Mouse (Mus musculus) urinary bladder, postnatal 14 days (tissue): ENCODE data around the gene Slc16a8.

Source experiments
- DNase-seq: peaks from one replicate; pipeline ENCODE4 v3.0.0; 2021; ENCODE audit warnings: low spot score

The Slc16a8 gene

DNA sequence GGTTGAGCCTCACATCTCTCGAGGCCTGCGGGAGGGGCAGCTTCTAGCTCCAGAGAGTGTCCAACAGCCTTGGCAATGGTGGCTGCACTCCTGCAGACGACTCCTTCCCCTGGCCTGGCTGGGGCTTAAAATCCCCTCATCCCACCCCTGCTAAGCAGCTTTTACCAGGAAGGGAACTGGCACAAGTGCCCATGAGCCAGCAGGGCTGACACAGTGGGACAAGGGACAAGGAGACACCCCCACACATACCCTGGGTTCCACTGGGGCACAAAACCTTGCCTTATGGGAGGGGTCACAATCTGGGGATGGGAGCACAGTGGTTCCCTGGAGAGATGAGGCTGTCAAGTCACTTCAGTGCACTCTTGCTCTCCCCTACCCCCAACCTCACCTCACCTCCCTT, at the start of gene Slc16a8:
Slc16a8 (minus strand) TSS at position 101 of the 400 bp plus-strand sequence.
- DNase-seq = no peak

DNA sequence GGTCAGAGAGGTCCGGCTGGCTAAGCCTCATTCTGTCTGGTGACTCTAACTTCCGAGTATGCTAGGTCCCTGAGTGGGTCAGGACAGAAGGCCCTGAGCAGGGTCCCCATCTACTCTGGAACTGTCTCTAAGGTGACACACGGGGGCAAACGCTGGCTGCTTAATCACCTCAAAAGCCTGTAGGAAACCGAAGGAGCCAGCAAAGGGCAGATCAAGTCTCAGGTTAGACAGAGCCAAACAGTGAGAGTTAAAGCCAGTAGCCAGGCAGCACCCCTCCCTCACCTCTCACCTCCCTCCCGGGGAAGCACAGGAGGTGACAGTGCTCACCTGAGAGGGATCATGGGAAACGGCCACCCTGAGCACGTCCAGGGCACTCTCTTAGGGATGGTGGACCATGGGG, 49.2 kb upstream of the Slc16a8 start:
- no peak for DNase-seq

DNA sequence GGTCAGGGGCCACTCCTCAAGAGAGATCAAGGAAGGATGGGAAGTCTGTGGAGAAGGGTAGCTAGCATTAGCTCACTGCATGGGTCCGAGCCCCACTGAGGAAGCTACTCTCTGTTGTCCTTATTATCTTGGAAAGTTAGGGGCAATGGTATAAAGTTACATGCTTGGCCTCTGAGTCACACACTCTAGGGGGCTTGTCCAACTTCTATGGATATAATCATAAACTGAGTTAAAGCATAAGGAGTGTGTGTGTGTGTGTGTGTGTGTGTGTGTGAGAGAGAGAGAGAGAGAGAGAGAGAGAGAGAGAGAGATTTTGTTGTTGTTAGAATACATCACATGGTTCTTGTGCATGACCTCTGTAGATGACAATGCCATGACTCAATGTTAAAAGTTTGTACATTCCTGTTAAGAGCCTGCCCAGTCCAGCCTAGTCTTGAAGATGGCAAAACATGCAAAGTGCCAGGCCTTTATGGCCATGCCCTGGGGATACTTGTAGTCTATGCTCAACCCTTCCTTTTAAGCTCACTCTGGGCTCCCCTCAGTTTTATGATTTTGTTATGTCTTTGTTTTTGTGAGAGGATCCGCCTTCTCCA, 45.1 kb upstream of the Slc16a8 start:
- DNase-seq = peak; percentile 69

DNA sequence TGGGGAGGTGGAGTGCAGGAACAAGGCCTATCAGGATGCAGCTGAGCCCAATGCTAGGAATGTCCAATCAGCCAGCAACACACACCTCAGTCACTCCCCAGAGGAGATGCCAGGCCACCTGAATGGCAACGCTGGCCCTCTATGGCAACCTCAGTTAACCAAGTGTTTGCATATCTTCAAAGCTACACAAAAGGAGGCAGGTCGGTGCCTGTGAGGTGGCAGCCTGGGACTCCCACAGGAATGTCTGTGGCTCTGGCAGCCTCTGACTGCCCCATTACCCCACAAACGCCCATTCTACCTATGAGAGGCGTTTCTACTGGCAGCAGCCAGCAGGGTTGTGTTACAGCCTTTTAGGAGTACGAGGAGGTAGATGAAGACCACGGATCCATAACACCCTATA, 44.0 kb upstream of the Slc16a8 start:
- DNase-seq = peak; percentile 57

DNA sequence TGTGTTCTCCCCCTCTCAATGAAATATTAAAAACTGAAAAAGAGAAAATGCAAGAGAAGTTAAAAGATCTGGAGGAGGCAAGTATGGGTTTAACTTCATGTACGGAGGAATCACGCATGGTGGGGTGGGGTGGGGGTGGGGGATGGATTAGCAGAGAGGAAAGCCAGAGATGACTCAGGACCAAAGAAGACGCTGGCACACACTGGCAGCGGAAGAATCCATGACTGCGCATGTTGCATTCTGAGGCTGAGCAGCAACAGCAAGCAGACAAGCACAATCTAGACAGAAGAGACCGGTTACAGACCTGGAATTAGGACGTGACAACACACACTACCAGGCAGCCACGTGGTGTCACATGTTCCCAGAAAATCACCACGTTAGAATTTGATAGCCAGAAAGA, 38.2 kb upstream of the Slc16a8 start:
- DNase-seq = no peak

DNA sequence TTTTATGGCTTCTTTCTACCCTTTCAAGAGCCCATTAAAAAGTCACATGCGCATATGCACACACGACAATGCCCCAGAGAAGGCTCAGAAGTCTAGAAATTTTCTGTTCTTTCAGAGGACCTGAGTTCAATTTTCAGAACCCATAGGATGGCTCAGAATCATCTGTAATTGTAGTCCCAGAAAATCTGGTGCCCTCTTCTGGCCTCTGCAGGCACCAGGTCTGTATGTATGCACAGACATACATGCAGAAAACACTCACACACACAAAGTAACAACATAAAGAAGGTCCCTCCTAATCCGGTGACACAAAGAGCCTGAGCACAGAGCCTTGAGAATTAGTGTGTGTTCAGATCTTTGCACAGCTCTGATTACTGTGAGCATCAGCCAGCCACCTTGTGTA, 35.8 kb upstream of the Slc16a8 start:
- DNase-seq = no peak

DNA sequence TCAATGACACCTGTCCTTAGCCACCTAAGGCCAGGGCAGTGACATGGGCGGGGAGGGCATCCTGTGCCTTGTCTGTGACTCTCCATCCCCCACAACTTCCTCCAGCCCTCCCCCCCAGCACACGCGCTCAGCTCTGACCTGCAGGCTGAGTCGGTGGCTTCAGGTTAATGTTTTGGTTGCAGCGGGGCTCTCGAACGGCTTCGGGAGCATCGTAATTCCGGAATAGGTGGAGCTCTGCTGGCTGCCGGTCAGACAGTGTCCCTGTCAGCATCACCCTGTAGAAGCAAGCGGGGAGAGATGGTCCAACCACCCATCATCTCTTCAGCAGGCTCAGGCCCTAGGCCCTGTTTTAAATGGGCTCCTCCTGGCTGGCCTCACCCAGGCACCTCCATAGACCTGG, 34.9 kb upstream of the Slc16a8 start:
- no peak for DNase-seq

DNA sequence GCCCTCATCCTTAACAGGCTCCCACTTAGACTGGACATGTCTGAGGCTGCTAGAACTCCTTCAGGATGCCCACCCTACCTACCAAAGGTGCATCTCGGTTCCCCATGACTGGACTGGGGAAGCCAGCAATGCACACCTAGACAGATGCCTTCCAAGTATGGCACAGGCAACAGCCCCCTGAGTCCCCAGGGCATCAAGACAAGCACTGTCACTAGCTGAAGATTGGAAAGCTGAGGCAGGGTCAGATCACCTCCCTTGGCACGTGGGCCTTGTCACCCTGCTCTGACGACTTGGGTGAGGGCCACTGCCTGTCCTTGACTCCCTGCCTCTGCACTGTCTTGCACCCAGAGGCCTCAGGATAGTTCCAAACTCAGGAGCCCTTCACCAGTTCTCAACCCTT, 33.8 kb upstream of the Slc16a8 start:
- no peak for DNase-seq

DNA sequence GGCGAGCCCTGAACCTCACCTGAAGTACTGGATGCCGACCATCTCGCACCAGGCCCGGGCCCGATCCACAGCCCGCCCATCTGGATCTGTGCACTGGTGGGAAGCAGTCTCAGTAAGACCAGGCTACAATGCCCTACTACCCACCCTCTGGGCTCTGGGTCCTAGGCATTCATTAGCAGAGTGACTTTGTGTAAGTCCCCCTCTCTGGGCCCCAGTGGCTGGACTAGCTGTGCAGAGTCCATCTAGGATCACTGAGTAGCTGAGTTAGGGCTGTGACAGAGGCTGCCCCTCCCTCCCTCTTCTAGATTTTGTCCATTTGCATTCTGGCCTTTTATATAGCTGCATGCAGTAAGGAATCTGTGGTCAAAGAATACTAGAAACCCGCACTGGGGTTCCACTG, 32.5 kb upstream of the Slc16a8 start:
- no peak for DNase-seq

DNA sequence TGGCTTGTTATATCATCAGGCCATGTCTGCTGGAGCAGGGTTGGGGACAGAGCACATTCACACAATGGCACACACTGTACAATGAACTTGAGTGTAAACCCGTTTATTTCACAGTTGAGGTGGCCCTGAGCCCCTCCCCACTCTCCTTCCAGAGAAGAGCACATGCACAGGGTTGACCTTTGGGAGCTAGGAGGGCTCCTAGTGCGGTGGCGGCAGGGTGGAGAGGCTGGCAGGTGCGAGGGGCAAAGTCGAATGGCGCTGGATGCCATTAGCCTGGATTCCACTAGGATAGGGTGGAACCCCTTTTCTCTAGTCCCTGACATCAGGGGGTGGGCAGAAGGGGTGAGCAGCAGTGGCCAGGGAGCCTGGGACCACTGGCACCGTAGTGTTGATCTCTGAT, 31.6 kb upstream of the Slc16a8 start:
- no peak for DNase-seq

DNA sequence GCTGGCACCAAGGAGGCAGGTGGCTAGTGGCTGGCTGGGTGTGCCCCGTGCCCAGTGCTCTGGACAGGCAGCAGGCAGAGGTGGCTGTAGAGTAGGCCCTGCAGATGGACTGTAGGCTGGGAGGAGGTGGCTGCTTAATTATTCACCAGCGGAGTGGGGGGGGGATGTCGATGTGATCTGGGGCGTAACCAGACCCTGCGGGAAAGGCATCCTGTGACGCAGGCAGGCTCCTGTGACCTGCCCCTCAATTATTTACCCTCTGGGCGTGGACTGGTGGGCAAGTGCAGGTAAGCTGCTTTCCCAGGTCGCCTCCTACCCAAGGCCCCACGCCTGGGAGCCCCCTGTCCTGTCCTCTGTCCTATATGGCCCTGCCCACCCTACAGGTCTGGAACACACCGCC, 30.8 kb upstream of the Slc16a8 start, which contains the start of gene Baiap2l2:
Baiap2l2 (minus strand) TSS at position 139 of the 400 bp plus-strand sequence.
- no peak for DNase-seq

DNA sequence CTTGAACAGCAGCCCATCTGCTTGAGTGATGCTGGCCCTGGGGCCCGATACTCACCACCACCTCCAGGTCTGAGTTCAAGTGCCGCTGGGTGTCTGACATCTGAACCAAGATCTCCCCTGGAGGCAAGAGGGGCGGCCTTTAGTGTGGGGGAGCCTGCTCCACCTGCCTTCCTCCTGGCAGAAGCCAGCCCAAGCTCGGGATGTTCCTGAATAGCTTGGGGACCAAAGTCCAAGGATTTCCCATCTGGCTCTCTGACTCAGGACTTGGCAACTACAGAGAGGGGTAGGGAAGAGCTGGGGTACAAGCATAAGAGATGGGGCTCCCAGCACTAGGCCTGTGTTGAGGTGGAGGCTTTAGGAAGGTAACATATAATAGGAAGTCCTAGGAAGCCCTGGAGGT, 28.8 kb upstream of the Slc16a8 start:
- no peak for DNase-seq

DNA sequence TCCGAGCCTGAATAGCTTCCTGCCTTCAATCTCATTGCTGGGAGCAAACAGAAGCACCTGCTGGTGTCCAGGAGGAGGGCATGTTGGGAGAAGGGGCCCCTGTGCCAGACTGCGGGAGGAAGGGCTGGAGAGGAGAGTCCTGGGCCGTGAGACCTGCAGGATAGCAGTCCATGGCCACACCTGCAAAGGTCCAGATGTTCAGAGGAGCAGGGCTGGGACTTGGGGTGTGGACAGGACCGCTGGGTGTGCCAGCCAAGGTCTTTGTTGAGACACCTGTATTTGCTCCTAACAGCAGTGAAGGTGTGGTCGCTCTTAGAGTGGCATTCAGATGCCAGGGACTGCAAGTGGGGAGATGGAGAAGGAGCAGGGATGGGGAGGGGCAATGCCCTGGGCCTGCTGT, 27.9 kb upstream of the Slc16a8 start:
- no peak for DNase-seq

DNA sequence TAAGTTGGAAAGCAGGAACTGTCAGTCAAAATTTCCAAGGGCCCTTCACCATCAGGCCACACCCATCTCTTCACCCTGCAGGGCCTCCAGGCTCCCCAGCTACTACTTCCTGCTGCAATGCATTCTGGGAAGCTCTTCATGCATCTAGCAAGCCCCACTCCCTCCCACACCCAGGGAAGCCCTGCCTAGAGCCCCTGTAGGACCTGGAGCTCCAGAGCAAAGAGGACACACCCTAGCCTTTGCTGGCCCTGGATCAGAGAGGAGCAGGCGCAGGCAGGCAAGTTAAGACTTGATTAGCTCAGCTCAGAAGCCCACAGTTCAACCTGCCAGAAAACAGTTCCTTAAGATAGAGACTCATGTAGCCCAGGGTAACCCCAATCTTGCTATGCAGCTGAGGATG, 26.8 kb upstream of the Slc16a8 start:
- peak; percentile 61 for DNase-seq

DNA sequence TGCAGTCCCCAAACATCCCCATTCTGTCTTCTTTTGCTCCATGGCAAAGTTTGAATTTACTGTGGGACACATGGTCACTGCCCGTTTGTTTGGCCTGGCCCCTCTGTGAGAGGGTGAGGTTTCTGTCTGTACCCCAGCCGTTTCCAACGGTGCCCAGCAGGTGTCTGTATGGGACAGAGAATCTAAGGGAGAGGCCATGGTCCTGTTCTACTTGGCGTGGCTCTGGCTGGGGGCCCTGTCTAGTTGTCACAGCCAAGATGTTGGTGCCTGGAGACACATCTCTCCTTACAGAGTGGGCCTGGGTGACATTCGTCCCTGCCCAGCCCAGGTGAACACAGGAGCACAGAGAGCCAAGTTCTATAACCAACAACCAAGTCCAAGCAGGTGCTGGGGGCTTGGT, 26.3 kb upstream of the Slc16a8 start:
- no peak for DNase-seq

DNA sequence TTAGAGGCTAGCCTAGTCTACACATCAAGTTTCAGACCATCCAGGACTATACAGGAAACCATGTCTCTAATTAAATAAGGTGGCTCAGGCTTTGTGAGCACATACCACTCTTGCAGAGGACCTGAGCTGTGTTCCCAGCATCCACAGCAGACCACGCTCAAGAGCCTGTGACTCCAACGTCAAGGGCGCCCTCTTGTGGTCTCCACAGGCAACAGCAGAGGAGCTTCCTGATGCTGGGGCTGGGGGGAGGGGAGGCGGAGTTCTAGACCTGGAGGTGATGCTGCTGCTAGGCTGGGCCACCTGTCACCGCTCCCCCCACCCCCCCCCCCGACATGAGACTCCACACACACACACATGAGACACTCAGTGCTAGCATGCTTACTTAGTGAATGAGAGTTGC, 25.6 kb upstream of the Slc16a8 start:
- DNase-seq = no peak

DNA sequence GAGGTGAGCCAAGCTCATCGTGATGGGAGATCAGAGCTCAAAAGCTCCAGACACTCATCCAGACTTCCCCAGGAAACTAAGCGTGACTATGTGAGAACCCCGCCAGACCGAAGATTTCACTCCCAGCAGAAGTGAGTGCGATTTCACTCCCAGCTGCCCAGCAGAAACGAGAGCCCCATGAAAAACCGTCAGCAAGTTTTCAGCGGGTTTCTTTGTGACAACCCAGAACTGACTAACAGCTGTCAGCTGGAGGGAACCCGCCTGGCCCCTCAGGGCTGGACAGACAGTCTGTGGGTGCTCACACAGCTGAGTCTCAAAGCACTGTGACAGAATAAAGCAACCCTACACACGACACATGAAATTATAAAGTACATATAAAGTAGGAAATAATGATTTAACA, 23.2 kb upstream of the Slc16a8 start:
- no peak for DNase-seq

DNA sequence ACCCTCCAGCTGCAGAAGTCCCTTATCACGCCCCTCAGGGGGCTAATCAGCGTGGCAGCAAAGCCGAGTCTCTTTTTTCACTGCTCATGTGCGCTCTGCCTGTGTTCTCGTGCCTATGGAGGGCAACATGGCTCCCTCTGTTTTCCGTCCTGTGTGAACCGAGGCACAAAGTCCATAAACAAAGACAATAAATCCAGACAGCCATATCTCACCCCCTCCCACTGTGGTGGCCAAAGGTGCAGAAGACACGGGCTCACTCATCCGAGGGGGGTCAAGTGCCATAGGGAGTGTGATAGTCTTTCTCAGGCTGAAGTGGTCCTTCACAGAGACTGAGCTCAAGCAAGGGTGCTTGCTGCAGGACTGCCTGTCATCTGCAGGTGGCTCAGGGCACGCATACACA, 18.5 kb upstream of the Slc16a8 start:
- DNase-seq = no peak

DNA sequence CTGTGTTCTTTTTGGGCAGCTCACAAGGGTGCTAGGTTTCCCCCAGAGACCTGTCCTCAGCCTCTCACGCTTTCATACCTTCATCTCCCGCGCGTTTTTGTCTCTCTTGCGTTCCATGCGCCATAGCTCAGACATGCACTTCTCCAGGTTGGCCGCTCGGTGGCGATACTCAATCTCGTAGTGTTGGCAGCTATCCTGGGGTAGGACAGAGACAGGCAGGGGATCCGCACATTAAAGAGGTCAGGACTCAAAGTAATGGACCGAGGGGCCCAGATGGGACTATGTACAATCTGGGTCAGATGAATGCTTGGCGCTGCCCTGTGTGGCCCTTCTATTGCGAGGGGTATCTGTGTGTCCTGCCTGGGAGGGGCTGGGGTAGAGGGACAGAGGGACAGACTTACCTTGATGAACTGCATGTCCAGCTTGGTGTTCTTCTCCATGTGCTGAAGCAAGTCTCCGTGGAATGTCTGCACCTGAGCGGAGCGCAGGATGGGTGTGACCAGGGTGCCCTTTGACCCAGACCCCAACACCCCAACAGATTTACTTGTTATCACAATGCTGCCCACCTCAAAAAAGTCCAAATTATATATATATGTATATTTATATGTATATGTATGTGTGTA, 16.7 kb upstream of the Slc16a8 start:
- DNase-seq = peak; percentile 47

DNA sequence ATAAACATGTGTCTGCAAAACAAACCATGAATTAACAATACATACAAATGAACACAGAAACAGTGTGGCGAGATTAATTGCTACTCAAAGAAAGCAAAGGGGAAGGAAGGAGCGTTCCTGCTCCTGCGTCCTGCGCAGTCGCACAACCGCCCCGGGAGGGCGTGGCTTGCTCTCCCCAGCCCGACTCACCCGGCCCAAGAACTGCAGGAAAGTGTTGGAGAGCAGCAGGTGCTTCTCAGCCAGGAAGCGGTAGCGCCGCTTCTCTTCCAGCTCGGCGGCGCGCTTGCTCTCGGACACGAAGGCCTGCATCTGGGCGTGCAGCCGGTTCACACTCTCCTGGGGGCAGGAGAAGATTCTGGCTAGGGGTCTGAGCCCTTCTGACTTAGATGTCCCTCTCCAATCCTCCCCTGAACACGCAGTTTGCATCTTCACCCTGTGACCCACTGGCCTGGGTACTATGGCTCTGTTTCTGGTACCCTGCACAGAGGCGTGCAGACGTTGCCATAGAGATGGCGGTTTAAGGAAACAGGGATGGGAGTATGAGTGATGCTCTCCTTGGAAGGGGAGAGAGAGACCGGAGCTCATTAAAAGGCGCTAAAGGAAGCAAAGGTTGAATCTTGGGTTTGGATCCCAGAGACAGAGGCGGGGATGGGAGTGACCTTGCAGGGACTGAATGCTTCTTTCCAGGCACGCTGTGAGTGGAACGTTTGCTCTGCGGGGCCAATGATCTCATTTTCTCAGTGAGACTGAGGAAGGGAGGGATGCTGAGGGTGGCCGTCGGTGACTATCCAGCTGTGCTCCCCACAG, 16.0 kb upstream of the Slc16a8 start:
- DNase-seq = peak; percentile 84

DNA sequence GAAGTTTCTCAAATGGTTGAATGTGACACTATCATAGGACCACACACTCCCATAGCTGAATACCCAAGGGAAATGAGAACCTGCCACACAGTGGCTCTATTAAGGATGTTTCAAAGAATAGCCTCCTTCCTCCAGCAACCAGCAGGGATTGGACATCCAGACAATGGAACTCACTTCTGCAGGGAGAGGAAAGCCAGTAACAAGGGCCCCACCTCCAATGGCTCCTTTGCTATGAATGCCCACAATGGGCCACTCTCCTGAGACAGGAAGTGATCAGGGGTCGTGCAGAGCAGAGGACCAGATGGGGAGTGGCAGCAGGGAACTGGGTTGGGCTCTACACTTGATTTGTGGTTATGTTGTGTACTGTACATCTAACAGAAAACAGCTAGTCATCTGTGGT, 14.0 kb upstream of the Slc16a8 start:
- no peak for DNase-seq

DNA sequence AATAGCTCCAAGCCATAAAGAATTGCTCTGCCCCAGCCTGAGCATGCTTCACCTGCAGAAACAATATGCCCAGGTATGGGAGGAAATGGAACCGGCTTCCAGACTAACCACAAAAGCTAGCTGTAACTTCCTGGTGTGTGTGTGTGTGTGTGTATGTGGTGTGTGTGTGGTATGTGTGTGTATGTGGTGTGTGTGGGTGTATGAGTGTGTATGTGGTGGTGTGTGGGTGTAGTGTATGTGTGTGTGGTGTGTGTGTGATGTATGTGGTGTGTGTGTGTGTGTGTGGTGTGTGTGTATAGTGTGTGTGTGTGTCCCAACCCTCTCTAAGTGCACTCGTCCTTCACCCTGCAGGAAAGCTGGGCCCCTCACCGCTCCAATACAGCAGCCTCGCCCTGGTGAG, 10.8 kb upstream of the Slc16a8 start:
- DNase-seq = no peak

DNA sequence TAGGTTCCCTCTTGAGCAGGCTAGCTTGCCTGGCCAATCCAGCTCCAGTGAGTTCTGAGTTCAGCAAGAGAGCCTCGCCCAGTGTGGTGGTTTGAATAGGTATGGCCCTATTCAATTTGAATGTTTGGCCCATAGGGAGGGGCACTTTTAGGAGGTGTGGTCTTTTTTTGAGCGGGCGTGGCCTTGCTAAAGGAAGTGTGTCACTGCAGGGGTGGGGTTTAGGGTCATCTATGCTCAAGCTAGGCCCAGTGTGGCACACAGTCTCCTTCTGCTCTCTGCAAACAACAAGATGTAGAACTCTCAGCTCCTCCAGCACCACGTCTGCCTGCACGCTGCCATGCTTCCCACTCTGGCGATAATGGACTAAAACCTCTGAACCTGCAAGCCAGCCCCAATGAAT, 9.2 kb upstream of the Slc16a8 start:
- no peak for DNase-seq
